Mouse (Mus musculus): ENCODE measurements around the gene Pof1b. TPM values are rescaled to one million over a fixed set of nuclear protein-coding genes. Genes with fewer than 3 reads are reported as not detected.

The Pof1b gene
- 0.24 and 0.35 TPM in 2 replicates for polyA plus RNA-seq (2012; rRNA removed; ENCODE audit: low replicate concordance)

DNA sequence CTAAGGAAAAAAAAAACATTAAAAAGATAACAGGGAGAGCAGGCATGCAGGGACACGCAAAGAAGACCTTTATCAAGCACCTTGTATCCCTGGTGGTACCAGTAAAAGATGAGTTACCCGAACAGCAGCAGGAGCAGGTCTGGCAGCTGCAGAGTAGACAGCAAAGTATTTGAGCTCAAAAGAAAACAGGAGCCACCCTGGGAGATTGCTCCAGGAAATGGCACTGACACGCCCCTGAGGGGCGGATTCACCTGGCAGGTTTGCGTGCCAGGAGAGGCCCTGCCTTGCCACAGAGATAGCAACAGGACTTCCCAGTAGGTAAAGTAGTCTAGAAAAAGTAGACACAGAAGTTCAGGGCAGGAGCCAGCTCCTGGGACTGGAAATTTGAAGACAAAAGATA lies at the start of gene Pof1b:
TSS of gene Pof1b (minus strand) at position 144 of the 400 bp plus-strand sequence.

DNA sequence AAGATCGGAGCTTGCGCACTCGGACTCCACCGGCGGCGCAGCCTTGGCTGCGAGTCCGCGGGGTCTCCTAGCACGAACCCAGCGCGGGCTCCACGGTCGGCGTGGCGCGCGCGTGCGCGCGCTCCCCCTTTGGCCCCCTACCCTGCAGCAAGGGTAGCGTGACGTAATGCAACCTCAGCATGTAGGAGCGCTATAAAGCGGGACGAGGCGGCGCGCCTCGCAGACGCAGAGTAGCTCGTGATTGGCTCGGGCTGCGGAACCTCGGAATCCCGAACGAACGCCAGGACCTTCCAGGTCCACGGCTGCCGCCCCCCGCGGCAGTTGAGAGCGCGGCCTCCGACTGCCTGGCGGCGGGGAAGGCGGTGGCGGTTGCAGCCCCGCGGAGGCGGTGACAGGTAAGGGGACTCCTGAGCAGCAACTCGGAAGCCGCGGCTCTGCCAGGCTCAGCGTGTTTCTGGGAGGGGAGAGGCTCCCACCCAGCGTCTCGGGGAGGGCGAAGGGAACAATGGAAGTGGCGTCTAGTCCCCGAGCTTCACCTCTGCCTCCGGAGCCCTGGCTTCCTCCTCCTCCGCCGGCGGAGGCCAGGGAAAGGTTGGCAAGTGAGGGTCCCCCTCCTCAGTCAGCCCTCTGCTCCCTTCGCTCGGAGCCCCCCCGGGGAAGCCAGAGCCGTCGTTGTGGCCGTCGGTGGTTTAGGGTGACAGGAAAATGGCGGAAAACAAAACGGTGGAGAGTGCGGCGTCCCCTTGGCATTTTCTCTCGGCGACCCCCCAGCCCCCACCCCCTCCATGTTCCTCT lies 97.7 kb downstream of the Pof1b start, which contains the start of gene Zfp711:
TSS of gene Zfp711 (plus strand) at position 16 of the 795 bp plus-strand sequence.

Other genes with a start within 250 kb of the Pof1b start
- gene 2010106E10Rik, start 203.4 kb downstream of the Pof1b start, polyA plus RNA-seq (2012; rRNA removed; ENCODE audit: low replicate concordance): 4.5 and 10.5 TPM in 2 replicates
- 0.04 TPM in 1 of 2 replicates, not detected in the other for gene Zfp711, start 98.1 kb downstream of the Pof1b start, polyA plus RNA-seq (2012; rRNA removed; ENCODE audit: low replicate concordance)